Mouse (Mus musculus) liver, embryonic 14.5 days (tissue): ENCODE measurements around the gene Kcna4. TPM values are rescaled to one million over a fixed set of nuclear protein-coding genes. Genes with fewer than 3 reads are reported as not detected.

Experiments
- ATAC-seq: fragments of 200-750 bp; cut with Nextera tagmentation; 2 replicates; pipeline ENCODE4 v1.8.0; 2017; ENCODE audit warnings: moderate number of reproducible peaks, mild to moderate bottlenecking, moderate library complexity; ENCODE audit not compliant: insufficient read depth
- DNase-seq, 3 experiments: peaks; one replicate each; pipeline ENCODE4 v3.0.0-alpha.2; 2012 to 2013; ENCODE audit warnings: low read depth in 3 of 3, low spot score in 3 of 3
- H3K27ac ChIP-seq: fragments of 300-500 bp; sonication (generic); 2 replicates; pipeline ENCODE4 v1.5.1; 2014; ENCODE audit warnings: moderate library complexity, mild to moderate bottlenecking, control low read depth, inconsistent platforms
- H3K27me3 ChIP-seq: fragments of 300-500 bp; sonication (generic); 2 replicates; pipeline ENCODE4 v1.6.1; 2014; ENCODE audit warnings: mild to moderate bottlenecking, low read length, moderate library complexity; ENCODE audit not compliant: control insufficient read depth, insufficient read depth
- H3K36me3 ChIP-seq: fragments of 300-500 bp; sonication (generic); replicated peaks from 2 replicates; pipeline ENCODE4 v1.6.1; 2014; ENCODE audit warnings: low read depth; ENCODE audit not compliant: control insufficient read depth, insufficient read depth
- H3K4me1 ChIP-seq, 2 experiments: fragments of 200-500 bp in 1 of 2; fragments of 300-500 bp in 1 of 2; sonication (generic) in 1 of 2; replicated peaks; 2 replicates each; pipeline ENCODE4 v1.6.1; 2012 to 2014; ENCODE audit warnings: antibody characterized with exemption in 1 of 2, inconsistent platforms in 1 of 2, low read length in 1 of 2; ENCODE audit not compliant: control insufficient read depth in 2 of 2, insufficient read depth in 2 of 2
- H3K4me2 ChIP-seq: fragments of 300-500 bp; sonication (generic); 2 replicates; pipeline ENCODE4 v1.6.1; 2014; ENCODE audit warnings: low read depth, mild to moderate bottlenecking, control low read depth, moderate library complexity
- H3K4me3 ChIP-seq, 2 experiments: fragments of 200-500 bp in 1 of 2; fragments of 300-500 bp in 1 of 2; sonication (generic) in 1 of 2; 2 replicates each; pipeline ENCODE4 v1.5.1; 2012 to 2014; ENCODE audit warnings: low read depth in 2 of 2, low read length in 2 of 2, mild to moderate bottlenecking in 2 of 2, control low read depth in 1 of 2, inconsistent platforms in 1 of 2, moderate library complexity in 1 of 2; ENCODE audit not compliant: insufficient read depth in 1 of 2
- H3K9ac ChIP-seq: fragments of 300-500 bp; sonication (generic); replicated peaks from 2 replicates; pipeline ENCODE4 v1.6.1; 2014; ENCODE audit warnings: mild to moderate bottlenecking, control low read depth, moderate library complexity
- H3K9me3 ChIP-seq: fragments of 300-500 bp; sonication (generic); 2 replicates; pipeline ENCODE4 v1.6.1; 2016; ENCODE audit warnings: low read length, mixed read lengths; ENCODE audit not compliant: control insufficient read depth
- CTCF ChIP-seq: IDR thresholded peaks from 2 replicates; pipeline ENCODE4 v1.5.1; 2016; ENCODE audit warnings: antibody characterized with exemption, low read depth, control low read depth
- EP300 ChIP-seq: IDR thresholded peaks from 2 replicates; pipeline ENCODE4 v1.6.1; 2016; ENCODE audit warnings: antibody characterized with exemption, low read depth
- WGBS: fragments of 180-500 bp; shearing (Covaris S2); extraction: QIAGEN DNeasy Blood & Tissue Kit; methylation state at CpG from one replicate; pipeline ENCODE4 v1.1.7; 2014; ENCODE audit not compliant: insufficient replicate concordance; 5-methylcytosine and 5-hydroxymethylcytosine counted together
- polyA plus RNA-seq, 2 experiments: library from polyadenylated mRNA; depleted of rRNA in 1 of 2; stranded (reverse) in 1 of 2; unstranded in 1 of 2; fragments of >200 nt; fragmentation: Nextera tagmentation in 1 of 2; extraction: Ambion mirVana in 1 of 2; gene quantifications; 2 replicates each; pipeline versions ENCODE4 v1.2.1 to v1.2.3; 2012 to 2014

The Kcna4 gene
- polyA plus RNA-seq, 2 experiments: 0.04 TPM; not detected in 1

GRCm38 (mm10) chr2:107291142-107291541 lies 703 bp downstream of the Kcna4 start:
- no peak overlapping the region for H3K9ac ChIP-seq
- no peak overlapping the region for H3K4me2 ChIP-seq
- H3K4me1 ChIP-seq: no peaks in the 10 kb centered on the region
- WGBS: 5% methylated on average over 16 of the region's 16 CpGs
- TF ChIP-seq CTCF (no peak), EP300 (no peak)
- H3K36me3 ChIP-seq: no peaks in the 10 kb centered on the region
- no peaks in the 10 kb centered on the region; the same call in 1 of the 2 replicates for H3K27me3 ChIP-seq
- no peaks in the 10 kb centered on the region for H3K9me3 ChIP-seq
- H3K4me3 ChIP-seq: no peak overlapping the region
- DNase-seq (no peak), ATAC-seq (no peak)
- no peak overlapping the region for H3K27ac ChIP-seq

- DNase-seq (no peak), ATAC-seq (no peak)
- no peak overlapping the region for H3K4me3 ChIP-seq
- no peak overlapping the region for H3K4me2 ChIP-seq
- H3K9me3 ChIP-seq: no peaks in the 10 kb centered on the region
- WGBS: 68% methylated on average over 7 of the region's 7 CpGs
- no peaks in the 10 kb centered on the region for H3K36me3 ChIP-seq
- no peaks in the 10 kb centered on the region for H3K27me3 ChIP-seq
- TF ChIP-seq CTCF: no peak
- no peak for TF ChIP-seq EP300
- H3K27ac ChIP-seq: no peak overlapping the region
- H3K4me1 ChIP-seq: no peaks in the 10 kb centered on the region
- no peak overlapping the region for H3K9ac ChIP-seq
These were observed 4.1 kb downstream of the Kcna4 start for GRCm38 (mm10) chr2:107294521-107294920.

GRCm38 (mm10) chr2:107301886-107302285 lies 11.4 kb downstream of the Kcna4 start:
- no peak overlapping the region for H3K4me3 ChIP-seq
- TF ChIP-seq EP300: no peak
- TF ChIP-seq CTCF: no peak
- H3K27ac ChIP-seq: no peak overlapping the region
- H3K4me1 ChIP-seq: no peaks in the 10 kb centered on the region
- ATAC-seq: no peak
- DNase-seq: no peak
- no peak overlapping the region for H3K9ac ChIP-seq
- 60% methylated on average over 4 of the region's 4 CpGs for WGBS
- no peaks in the 10 kb centered on the region for H3K36me3 ChIP-seq
- H3K27me3 ChIP-seq: no peaks in the 10 kb centered on the region
- H3K4me2 ChIP-seq: no peak overlapping the region
- no peaks in the 10 kb centered on the region for H3K9me3 ChIP-seq

GRCm38 (mm10) chr2:107304707-107305106 lies 14.3 kb downstream of the Kcna4 start:
- H3K27me3 ChIP-seq: no peaks in the 10 kb centered on the region
- H3K4me3 ChIP-seq: no peak overlapping the region
- 63% methylated on average over 3 of the region's 3 CpGs for WGBS
- H3K4me2 ChIP-seq: no peak overlapping the region
- H3K4me1 ChIP-seq: no peaks in the 10 kb centered on the region
- ATAC-seq: no peak
- no peak for DNase-seq
- H3K9ac ChIP-seq: no peak overlapping the region
- no peaks in the 10 kb centered on the region for H3K36me3 ChIP-seq
- no peaks in the 10 kb centered on the region for H3K9me3 ChIP-seq
- H3K27ac ChIP-seq: no peak overlapping the region
- no peak for TF ChIP-seq EP300
- TF ChIP-seq CTCF: no peak

GRCm38 (mm10) chr2:107306077-107306476 lies 15.6 kb downstream of the Kcna4 start:
- H3K4me3 ChIP-seq: no peak overlapping the region
- no peak overlapping the region for H3K4me2 ChIP-seq
- no peaks in the 10 kb centered on the region for H3K4me1 ChIP-seq
- TF ChIP-seq CTCF (no peak), EP300 (no peak)
- no peak overlapping the region for H3K27ac ChIP-seq
- DNase-seq (no peak), ATAC-seq (no peak)
- no peaks in the 10 kb centered on the region for H3K36me3 ChIP-seq
- no peaks in the 10 kb centered on the region for H3K27me3 ChIP-seq
- no peaks in the 10 kb centered on the region for H3K9me3 ChIP-seq
- no peak overlapping the region for H3K9ac ChIP-seq
- WGBS: 66% methylated on average over 4 of the region's 4 CpGs

- Histone ChIP-seq H3K9me3 (no peaks in the 10 kb centered on the region), H3K27me3 (no peaks in the 10 kb centered on the region), H3K4me1 (no peaks in the 10 kb centered on the region), H3K4me3 (no peak overlapping the region), H3K36me3 (no peaks in the 10 kb centered on the region), H3K4me2 (no peak overlapping the region), H3K27ac (no peak overlapping the region), H3K9ac (no peak overlapping the region)
- TF ChIP-seq CTCF: no peak
- TF ChIP-seq EP300: no peak
- DNase-seq: no peak
- no peak for ATAC-seq
These were observed 28.2 kb downstream of the Kcna4 start for GRCm38 (mm10) chr2:107318636-107319035.
